Mouse (Mus musculus): Measurements from ENCODE around the gene Tctex1d4.
A peak's percentile ranks its signal among the peaks of the same experiment; 100 is the strongest.

Gene Tctex1d4

GRCm38 (mm10) chr4:117126675-117127290 is at the start of gene Tctex1d4:
Gene Tctex1d4, plus strand, starts transcription at chr4:117126794.
- peak; percentile 31 to 32 for DNase-seq

DNA sequence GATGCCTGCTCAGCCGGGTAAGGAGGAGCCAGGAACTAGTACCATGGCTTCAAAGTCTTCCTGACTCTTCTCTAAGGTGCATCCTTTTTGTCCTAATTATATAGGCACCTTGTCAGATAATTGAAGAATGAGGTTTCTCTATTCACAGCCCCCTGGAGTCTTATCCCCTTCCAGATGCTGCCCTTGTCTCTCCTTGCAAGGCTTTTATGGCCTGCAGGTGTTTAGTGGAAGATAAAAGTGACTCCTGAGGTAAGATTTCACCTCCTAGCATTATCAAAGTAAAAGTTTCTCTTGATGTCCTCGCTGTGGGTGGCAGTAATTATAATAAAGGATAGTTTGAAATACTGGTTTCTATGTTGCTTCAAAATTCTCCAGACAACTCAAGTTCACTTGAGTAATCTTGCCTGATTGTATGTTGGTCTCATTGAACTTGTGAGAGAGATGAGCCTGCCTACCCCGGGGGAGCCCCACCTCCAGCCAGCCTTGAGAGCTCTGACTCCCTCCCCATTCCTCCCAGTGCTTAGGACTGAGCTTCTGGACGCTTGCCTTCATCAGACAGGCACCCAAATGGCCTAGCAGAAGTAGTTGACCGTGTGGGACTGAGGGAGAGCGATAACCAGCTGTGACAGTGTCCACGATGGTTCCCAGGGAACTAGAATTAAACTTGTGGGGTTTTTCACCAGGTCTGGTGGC is 38.5 kb upstream of the Tctex1d4 start:
- DNase-seq = no peak

- no peak for DNase-seq
Measured at GRCm38 (mm10) chr4:117090586-117090985, 36.0 kb upstream of the Tctex1d4 start.

GRCm38 (mm10) chr4:117094626-117095361 is 31.8 kb upstream of the Tctex1d4 start:
- no peak for DNase-seq

DNA sequence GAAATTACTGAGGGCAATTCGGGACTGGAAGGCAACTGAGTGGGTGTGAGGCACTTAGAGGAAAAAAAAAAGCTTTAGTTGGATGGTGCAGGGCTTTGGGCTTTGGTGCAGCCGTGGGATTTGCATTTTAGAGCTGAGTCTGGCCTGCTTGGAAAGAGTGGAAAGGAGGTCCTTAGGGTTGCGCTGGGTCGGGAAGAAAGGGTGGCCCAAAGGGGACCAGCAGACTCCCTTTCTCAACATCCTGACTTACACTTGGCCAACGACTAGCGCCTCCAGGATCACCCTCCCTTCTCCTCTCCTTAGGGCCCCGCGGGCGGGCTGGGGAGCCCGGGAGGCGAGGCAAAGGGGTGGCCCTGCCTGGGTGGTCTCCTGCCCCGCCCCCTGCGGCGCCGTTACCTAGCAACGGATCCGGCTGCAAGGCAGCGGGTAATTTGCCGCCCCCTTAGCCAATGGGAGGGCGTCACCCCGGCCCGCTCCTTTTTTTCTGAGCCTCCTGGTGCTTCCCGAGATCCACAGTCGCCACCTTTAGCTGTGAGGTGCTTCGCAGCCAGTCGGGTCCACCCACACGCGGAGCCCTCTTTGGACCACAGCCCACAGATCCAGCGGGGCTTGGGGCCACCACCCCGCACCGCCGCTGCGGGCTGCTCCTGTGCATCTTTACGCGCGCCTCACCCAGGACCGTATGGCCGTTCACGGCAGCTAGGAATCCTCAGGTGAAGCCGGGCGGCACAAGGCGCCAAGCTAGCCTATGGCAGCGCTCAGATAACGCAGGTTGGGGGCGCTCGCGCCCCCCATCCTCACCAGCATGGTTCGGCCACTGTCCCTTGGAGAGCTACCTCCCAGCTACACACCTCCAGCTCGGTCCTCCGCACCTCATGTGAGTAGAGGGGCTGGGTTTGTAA is 30.8 kb upstream of the Tctex1d4 start, which contains the start of gene Ptch2:
TSS of gene Ptch2 (plus strand) at position 525 of the 902 bp plus-strand sequence.
- DNase-seq = peak; percentile 18 to 22

DNA sequence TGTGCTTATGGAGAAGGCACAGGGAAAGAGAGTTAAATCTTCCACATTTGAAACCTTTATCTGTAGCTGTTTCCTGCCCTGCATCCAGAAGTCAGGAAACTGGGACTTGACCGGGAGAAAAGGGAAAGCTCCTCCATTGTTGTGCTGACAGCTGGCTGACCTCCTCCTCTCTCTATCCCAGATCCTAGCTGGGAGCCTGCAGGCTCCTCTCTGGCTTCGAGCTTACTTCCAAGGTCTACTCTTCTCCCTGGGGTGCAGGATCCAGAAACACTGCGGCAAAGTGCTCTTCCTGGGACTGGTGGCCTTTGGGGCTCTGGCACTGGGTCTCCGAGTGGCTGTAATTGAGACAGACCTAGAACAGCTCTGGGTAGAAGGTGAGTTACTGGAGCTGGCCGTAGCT is 29.9 kb upstream of the Tctex1d4 start:
- DNase-seq = no peak

DNA sequence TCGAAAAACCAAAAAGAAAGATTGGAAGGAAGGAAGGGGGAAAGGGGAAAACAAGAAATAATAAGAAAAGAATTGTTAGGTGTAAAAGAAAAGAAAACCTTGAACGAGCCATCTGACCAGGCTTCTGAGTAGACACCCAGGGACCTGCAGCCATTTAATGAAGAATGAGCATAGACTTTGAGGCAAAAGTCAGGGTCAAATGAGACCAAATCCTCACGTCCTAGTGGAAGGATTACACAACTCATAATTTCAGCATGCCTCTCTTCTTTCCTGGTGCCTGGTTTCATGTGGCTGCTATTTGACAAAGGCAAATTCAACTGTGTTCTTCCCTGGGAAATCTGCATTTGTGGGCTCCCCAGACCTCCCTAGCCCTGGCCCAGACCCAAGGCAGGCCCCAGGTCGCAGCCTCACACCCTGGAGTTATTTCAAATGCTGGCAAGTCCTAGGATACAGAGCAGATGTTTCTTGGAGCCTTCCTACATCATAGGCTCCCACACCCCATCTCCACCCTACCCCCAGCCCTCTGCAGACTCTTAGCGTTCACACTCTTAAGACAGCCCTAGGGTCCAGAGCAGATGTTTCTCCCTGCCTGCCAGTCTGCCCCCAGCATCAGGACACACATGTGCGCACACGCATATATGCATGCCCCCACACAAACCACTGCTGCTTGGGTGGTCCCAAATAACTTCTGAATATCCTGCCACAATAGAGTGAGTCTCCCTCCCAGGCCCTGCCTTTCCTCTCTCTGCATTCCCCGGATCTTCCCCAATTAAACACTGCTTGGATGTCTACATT is 28.4 kb upstream of the Tctex1d4 start:
- no peak for DNase-seq

DNA sequence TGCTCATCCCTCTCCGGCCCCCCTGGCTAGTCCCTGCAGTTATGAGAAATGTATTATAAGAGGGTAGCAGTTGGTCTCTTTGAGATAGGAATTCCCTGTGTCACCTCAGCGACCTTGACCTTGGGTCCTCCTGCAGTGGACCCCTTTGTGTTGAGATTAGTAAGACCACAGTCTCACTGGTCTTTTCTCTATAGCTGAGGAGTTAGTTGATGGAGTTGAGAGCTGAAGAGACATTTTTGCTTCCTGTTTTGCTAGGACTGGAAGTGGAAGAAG is 27.9 kb upstream of the Tctex1d4 start:
- no peak for DNase-seq

- DNase-seq = no peak
Measured at GRCm38 (mm10) chr4:117100036-117100435, 26.6 kb upstream of the Tctex1d4 start.

DNA sequence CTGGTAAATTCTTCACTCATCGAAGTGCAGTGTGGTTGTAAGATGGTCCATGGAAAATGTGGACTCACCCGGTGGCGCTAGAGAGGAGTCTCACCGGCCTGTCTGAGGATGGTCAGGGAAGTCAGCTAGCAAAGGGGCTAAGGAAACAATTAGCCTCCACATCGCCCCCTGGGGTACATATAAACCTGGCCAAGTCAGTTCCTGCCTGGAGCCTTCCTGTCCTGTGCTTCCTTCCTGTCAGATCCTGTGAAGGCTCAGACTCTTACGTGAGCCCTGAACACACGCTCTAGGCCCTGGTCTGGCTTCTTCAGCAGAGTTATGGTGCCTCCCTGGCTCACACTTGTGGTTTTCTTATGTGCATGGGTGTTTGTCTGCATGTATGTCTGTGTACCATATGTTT is 25.4 kb upstream of the Tctex1d4 start:
- DNase-seq = peak; percentile 15 to 27

- DNase-seq = peak; percentile 22 to 31
Measured at GRCm38 (mm10) chr4:117104672-117105071, 21.9 kb upstream of the Tctex1d4 start.

DNA sequence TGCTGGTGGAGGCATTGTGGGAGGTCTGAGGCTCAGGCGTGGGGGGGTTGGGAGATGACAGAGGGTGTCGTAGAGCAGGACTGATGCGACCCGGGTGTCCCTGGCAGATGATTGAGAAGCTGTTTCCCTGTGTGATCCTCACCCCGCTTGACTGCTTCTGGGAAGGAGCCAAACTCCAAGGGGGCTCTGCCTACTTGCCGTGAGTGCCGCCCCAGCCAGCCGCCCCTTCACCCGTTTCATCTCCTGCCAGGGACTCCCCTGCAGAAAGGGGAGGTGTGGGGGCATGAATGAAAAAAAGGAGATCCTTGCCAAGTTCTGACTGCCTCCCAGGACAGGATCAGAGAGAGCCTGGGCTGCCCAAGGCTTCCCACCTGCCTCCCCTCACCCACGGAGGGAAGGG is 21.5 kb upstream of the Tctex1d4 start:
- DNase-seq = no peak

GRCm38 (mm10) chr4:117107813-117108523 is 18.6 kb upstream of the Tctex1d4 start:
- no peak for DNase-seq

DNA sequence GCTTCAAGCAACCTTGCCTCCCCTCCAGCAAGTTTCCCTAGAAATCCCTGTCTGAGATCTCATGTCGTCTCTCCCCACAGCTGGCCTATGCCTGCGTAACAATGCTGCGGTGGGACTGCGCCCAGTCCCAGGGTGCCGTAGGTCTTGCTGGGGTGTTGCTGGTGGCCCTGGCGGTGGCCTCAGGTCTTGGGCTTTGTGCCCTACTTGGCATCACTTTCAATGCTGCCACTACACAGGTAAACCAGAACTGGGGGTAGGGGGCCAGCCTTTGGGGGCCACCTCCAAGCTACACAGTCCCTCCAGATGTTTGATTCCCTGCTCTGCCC is 18.1 kb upstream of the Tctex1d4 start:
- DNase-seq = no peak

DNA sequence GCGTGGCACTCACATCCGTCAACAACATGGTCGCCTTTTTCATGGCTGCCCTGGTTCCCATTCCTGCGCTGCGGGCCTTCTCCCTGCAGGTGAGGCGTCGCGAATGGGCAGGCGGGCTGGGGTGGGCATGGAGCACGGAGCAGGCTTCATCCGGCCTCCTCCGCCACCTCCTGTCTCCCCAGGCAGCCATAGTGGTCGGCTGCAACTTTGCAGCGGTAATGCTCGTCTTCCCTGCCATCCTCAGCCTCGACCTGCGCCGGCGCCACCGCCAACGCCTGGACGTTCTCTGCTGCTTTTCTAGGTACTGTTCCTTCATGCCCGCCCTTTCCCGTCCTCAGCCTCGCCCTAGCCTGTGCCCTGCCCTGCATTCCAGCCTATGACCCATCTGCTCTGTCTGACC is 17.3 kb upstream of the Tctex1d4 start:
- DNase-seq = no peak

DNA sequence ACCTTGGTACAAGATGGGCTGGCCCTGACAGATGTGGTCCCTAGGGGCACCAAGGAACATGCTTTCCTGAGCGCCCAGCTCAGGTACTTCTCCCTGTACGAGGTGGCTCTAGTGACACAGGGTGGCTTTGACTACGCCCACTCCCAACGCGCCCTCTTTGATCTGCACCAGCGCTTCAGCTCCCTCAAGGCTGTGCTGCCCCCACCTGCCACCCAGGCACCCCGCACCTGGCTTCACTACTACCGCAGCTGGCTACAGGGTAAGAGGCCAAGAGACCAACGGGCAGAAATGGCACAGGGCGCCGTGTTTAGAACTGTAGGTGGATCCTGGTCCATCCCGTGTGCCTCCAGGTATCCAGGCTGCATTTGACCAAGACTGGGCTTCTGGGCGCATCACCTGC is 16.3 kb upstream of the Tctex1d4 start:
- DNase-seq = no peak

DNA sequence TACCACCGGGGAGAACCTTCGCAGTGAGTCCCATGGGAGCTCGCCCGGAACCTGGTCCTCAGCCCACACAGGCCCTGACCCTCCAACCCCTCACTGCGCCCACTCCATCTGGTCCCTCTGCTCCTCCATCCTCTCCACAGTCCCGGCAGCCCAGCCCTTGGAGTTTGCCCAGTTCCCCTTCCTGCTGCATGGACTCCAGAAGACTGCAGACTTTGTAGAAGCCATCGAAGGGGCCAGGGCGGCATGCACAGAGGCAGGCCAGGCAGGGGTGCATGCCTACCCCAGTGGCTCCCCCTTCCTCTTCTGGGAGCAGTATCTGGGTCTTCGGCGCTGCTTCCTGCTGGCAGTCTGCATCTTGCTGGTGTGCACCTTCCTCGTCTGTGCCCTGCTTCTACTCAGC is 15.6 kb upstream of the Tctex1d4 start:
- no peak for DNase-seq

DNA sequence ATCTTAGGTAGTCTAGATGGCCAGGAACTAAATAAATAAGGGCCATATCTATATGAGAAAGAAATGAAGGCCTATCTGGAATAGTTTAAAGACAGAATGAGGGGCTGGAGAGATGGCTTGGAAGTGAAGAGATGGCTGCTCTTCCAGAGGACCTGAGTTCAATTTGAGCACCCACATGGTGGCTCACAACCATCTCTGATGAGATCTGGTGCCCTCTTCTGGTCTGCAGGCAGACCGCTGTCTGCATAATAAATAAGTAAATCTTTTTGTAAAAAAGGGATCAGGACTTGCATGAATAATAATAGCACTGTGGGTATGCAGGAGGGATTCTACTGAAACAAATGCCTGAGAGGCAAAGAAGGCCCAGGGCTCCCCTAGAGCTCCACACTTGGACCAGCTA is 13.4 kb upstream of the Tctex1d4 start:
- DNase-seq = no peak

DNA sequence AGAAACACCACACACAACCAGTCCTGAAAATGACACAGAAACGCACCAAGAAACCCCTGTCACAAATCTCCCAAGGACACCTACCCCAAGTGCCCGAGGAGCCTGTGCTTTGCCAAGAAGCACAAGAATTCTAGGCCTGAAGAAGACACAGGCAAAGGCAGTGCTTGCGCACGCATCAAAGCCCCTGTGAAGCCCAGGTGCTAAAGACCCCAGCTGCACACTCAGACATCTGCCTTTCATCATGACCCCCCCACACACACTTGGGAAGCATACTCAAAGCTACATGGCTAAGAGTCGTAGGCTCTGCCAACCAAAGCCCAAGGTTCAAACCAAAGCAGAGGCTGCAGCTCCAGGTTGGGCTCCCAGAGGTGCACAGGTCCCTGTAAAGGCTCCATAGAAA is 11.0 kb upstream of the Tctex1d4 start:
- no peak for DNase-seq

DNA sequence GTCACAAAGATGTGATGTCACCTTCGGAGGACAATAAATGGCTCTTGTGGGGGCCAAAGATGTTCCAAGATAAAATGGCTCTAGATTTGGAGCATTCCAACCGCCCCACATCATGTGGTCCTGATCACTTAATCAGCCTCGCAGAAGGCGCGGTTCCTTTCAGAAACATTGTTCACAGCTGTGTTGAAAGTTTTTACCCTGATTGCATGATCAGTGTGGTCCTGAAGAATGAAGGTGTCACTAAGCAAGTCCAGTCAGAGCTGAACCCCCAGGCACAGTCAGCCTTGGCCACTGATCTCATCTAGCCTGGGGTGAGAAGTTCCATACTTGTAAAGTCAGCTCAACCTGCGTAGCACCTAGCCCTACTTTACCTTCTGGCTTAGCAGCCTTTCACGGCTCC is 8.7 kb upstream of the Tctex1d4 start:
- no peak for DNase-seq

- no peak for DNase-seq
Measured at GRCm38 (mm10) chr4:117119636-117120035, 7.0 kb upstream of the Tctex1d4 start.

GRCm38 (mm10) chr4:117120052-117120444 is 6.5 kb upstream of the Tctex1d4 start:
- DNase-seq = no peak

Measured in B cell, adult 2 months (primary cell).